In genomic region chr3:131975940-131976628, GRCm38 (mm10) we compare ENCODE assay signal across 8 mouse cellular contexts.
DNase-seq lines count a peak whose midpoint lies in the region; ATAC-seq and TF ChIP-seq lines count a peak whose summit lies in the region.

No protein-coding gene starts in this region.

- TF ChIP-seq CTCF in ES-Bruce4 (IDR thresholded peaks at IDR 0.05; ENCODE audit: low read depth, low read length): peak; percentile 53
- peak; percentile 89 for TF ChIP-seq CTCF in heart, postnatal 0 days (IDR thresholded peaks at IDR 0.05; ENCODE audit: low read depth)

- no peak for TF ChIP-seq POLR2A in ES-Bruce4 (IDR thresholded peaks at IDR 0.05; ENCODE audit: insufficient read depth, low read length)

- H3K4me3 ChIP-seq in ES-Bruce4 (ENCODE audit: low read depth, low read length): no peak overlapping the region
- no peak overlapping the region for H3K4me3 ChIP-seq in embryonic facial prominence, embryonic 10.5 days
- H3K4me3 ChIP-seq in heart, postnatal 0 days (ENCODE audit: low read depth, low read length): no peak overlapping the region
- H3K4me3 ChIP-seq in lung, embryonic 15.5 days: no peak overlapping the region

- H3K9ac ChIP-seq in ES-Bruce4 (ENCODE audit: low read depth, poor library complexity, severe bottlenecking): no peak overlapping the region
- H3K9ac ChIP-seq in heart, postnatal 0 days (replicated peaks; ENCODE audit: low read depth, low read length): no peak overlapping the region
- H3K9ac ChIP-seq in lung, embryonic 15.5 days: no peak overlapping the region

- no peaks in the 10 kb centered on the region for H3K36me3 ChIP-seq in ES-Bruce4 (ENCODE audit: control insufficient read depth, insufficient read depth, low read length, poor library complexity, severe bottlenecking)
- no peaks in the 10 kb centered on the region for H3K36me3 ChIP-seq in embryonic facial prominence, embryonic 10.5 days (replicated peaks)
- no peaks in the 10 kb centered on the region for H3K36me3 ChIP-seq in heart, postnatal 0 days (replicated peaks; ENCODE audit: control insufficient read depth, insufficient read depth, low read length)
- no peaks in the 10 kb centered on the region for H3K36me3 ChIP-seq in lung, embryonic 15.5 days

- H3K9me3 ChIP-seq in ES-Bruce4 (replicated peaks; ENCODE audit: control insufficient read depth, insufficient read depth, low read length, poor library complexity, severe bottlenecking): peaks cover 5% of the 10 kb centered on the region; the same call in 1 of the 2 replicates
- H3K9me3 ChIP-seq in embryonic facial prominence, embryonic 10.5 days: no peaks in the 10 kb centered on the region
- H3K9me3 ChIP-seq in heart, postnatal 0 days (replicated peaks; ENCODE audit: control insufficient read depth, low read length): no peaks in the 10 kb centered on the region
- H3K9me3 ChIP-seq in lung, embryonic 15.5 days: no peaks in the 10 kb centered on the region

- H3K27ac ChIP-seq in ES-Bruce4 (ENCODE audit: insufficient read depth, low read length): no peak overlapping the region
- H3K27ac ChIP-seq in embryonic facial prominence, embryonic 10.5 days (replicated peaks): no peak overlapping the region
- no peak overlapping the region for H3K27ac ChIP-seq in heart, postnatal 0 days (ENCODE audit: low read depth)
- H3K27ac ChIP-seq in lung, embryonic 15.5 days: no peak overlapping the region

- WGBS in embryonic facial prominence, embryonic 10.5 days: 41% methylated on average over 7 of the region's 7 CpGs
- 39% methylated on average over 7 of the region's 7 CpGs for WGBS in heart, postnatal 0 days
- WGBS in lung, embryonic 15.5 days: 35% methylated on average over 7 of the region's 7 CpGs

- H3K4me2 ChIP-seq in heart, postnatal 0 days (ENCODE audit: low read depth, low read length): no peak overlapping the region
- H3K4me2 ChIP-seq in lung, embryonic 15.5 days: no peak overlapping the region

- no peaks in the 10 kb centered on the region for H3K4me1 ChIP-seq in ES-Bruce4 (ENCODE audit: control insufficient read depth, insufficient read depth, low read length)
- no peaks in the 10 kb centered on the region for H3K4me1 ChIP-seq in embryonic facial prominence, embryonic 10.5 days
- no peaks in the 10 kb centered on the region for H3K4me1 ChIP-seq in heart, postnatal 0 days (ENCODE audit: control insufficient read depth, insufficient read depth)
- no peaks in the 10 kb centered on the region for H3K4me1 ChIP-seq in lung, embryonic 15.5 days

- peak; percentile 76 for ATAC-seq in heart, postnatal 0 days (ENCODE audit: insufficient read depth, low read depth)
- ATAC-seq in lung, embryonic 15.5 days (ENCODE audit: borderline replicate concordance, extremely low read depth, low FRiP score, low TSS enrichment): peak; percentile 65; the same call in 1 of the 2 replicates
- ATAC-seq in CD4-positive, CD25-positive, alpha-beta regulatory T cell, adult 4 months: no peak

- DNase-seq in adrenal gland, postnatal 10 days: peak; percentile 66
- peak; percentile 70 for DNase-seq in embryonic facial prominence, embryonic 10.5 days (ENCODE audit: low spot score)
- peak; percentile 83 for DNase-seq in heart, postnatal 0 days (ENCODE audit: low spot score)
- peak; percentile 71 to 74 for DNase-seq in kidney, postnatal 36 days
- DNase-seq in retina, adult 2 months (ENCODE audit: low read depth, low spot score): peak; percentile 29

- no peaks in the 10 kb centered on the region for H3K27me3 ChIP-seq in ES-Bruce4 (ENCODE audit: control insufficient read depth, insufficient read depth, low read length, poor library complexity, severe bottlenecking)
- H3K27me3 ChIP-seq in embryonic facial prominence, embryonic 10.5 days (replicated peaks; ENCODE audit: low read depth, poor library complexity, severe bottlenecking): no peaks in the 10 kb centered on the region
- H3K27me3 ChIP-seq in heart, postnatal 0 days (ENCODE audit: control insufficient read depth, insufficient read depth, low read length): no peaks in the 10 kb centered on the region
- H3K27me3 ChIP-seq in lung, embryonic 15.5 days: no peaks in the 10 kb centered on the region

- no peak for TF ChIP-seq EP300 in ES-Bruce4 (IDR thresholded peaks at IDR 0.05; ENCODE audit: insufficient read depth, low read depth, low read length)
- no peak for TF ChIP-seq EP300 in heart, postnatal 0 days (IDR thresholded peaks at IDR 0.05; ENCODE audit: low read depth)

Comparison
In these comparisons a context has a peak if more than half of its experiments do, and no peak if none do; other contexts are left out.
1. DNase-seq: peak in every context shown above with its lines; median percentile 83 in heart, postnatal 0 days; 72 in kidney, postnatal 36 days; 70 in embryonic facial prominence, embryonic 10.5 days; 66 in adrenal gland, postnatal 10 days; 29 in retina, adult 2 months.